Mouse (Mus musculus): ENCODE results near the gene Sc5d.

DNA sequence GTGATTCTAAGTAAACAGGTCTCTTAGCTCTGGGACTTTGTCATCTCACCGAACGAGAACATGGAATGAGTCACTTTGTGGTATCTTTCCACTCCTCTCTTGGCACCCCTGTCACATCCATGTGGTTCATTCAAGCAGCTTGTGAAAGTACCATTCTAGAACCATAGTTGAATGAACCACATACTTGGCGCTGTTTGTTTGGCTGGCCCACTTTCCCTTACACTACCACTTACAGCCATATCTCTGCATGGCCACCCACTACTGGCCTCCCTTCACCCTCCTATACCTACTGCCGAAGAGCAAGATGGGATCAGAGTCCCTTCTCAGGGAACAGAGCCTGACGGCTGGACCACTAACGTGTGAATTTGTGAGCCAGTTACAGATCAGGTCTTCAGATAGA lies 54.4 kb downstream of the Sc5d start:
- TF ChIP-seq POLR2A (IDR thresholded peaks at IDR 0.05; ENCODE audit: borderline replicate concordance, extremely low read depth, insufficient read depth, insufficient read length, poor library complexity, severe bottlenecking) = no peak
- no peak for TF ChIP-seq CTCF (IDR thresholded peaks at IDR 0.05; ENCODE audit: borderline replicate concordance, extremely low read depth, insufficient read depth, insufficient read length)
